Mouse (Mus musculus): ENCODE results near the gene Cd180. TPM values are rescaled to one million over a fixed set of nuclear protein-coding genes. Genes with fewer than 3 reads are reported as not detected.
A peak's percentile ranks its signal among the peaks of the same experiment; 100 is the strongest.
"Not testable (repeated sequence)": the region's sequence is repeated elsewhere in the genome, so short reads cannot be mapped to it uniquely, and the experiment has no call there.

Cd180 gene
- polyA plus RNA-seq, 1 experiment from 2014 or later = 0.49 TPM

DNA sequence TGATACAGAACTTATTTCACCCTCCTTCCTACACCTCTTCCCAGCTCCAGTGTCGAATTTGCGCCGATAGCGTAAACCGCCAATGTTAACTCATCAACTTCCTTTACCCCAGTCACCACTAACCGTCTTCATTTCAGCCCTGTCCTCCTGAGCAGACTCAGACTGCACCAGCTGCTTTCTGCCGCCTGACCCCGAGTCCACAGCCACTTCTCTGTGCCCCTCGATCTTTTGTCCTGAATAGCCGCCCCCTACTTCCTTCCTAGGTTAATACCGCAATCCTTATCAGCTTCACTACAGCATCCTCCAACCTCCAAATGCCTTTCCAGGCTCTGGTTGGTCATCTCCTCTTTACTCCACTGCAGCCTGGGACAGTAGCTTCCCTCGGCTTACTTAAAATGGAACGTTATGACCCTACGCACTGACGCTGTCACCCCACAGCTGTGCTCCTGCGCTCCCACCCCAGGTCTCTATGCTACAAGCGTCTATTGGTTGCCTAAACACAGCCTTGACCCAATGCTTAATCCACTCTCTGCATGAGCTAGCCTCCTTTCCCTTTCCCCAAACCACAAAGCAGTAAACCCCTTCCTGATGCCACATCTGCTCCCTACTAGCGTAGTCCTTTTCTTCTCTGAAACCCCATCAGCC, 27.6 kb upstream of the Cd180 start:
- Histone ChIP-seq H3K36me3 (no peaks in the 10 kb centered on the region), H3K9ac (no peak overlapping the region), H3K27me3 (replicated peaks) (no peaks in the 10 kb centered on the region), H3K4me3 (replicated peaks) (no peak overlapping the region), H3K4me1 (replicated peaks) (0 out of 2 replicates have a peak, but pooled peaks cover 2% of the 10 kb centered on the region), H3K9me3 (no peaks in the 10 kb centered on the region), H3K4me2 (replicated peaks) (peak overlapping the region; percentile 15), H3K27ac (no peak overlapping the region)
- WGBS = 56% methylated on average over 18 of the region's 18 CpGs
- no peak for ATAC-seq

DNA sequence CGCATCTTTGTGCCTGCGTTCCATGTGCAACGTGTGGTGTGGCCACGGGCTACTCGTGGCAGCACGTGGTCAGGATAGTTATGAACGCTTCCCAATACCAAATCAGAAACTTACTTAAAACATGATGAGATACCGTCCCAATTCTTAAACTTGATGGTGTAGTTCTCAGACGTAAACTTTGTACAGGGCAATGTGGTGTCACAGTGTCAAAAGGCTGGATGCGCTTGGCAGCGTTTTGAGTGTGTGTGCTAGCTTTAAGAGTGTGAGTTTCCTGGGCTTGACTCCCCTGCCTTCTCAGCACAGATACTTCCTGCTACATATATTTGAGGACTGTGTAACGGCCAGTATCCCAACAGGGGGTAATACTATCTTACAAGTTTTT, 27.1 kb upstream of the Cd180 start:
- ATAC-seq = no peak
- 0 out of 2 replicates have a peak, but pooled peaks cover 2% of the 10 kb centered on the region for H3K4me1 ChIP-seq (replicated peaks)

DNA sequence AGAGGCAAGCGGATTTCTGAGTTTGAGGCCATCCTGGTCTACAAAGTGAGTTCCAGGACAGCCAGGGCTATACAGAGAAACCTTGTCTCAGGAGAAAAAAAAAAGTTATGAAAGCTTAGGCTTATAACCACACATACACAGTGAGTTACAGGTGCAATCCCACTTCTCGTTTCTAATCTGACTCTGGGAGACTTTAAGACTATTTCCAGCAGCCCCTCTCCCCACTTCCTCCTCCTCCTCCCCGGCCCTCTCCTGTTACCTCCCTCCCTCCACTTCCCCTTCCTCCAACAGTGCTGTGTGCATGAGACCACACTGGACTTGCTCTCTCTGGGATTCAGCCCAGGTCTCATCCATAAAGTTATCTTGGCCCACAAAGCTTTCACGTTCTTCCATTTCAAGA, 26.6 kb upstream of the Cd180 start:
- no peaks in the 10 kb centered on the region for H3K9me3 ChIP-seq
- ATAC-seq = no peak
- H3K9ac ChIP-seq = no peak overlapping the region
- no peak overlapping the region for H3K27ac ChIP-seq
- no peak overlapping the region for H3K4me2 ChIP-seq (replicated peaks)
- 0 out of 2 replicates have a peak, but pooled peaks cover 2% of the 10 kb centered on the region for H3K4me1 ChIP-seq (replicated peaks)
- H3K27me3 ChIP-seq (replicated peaks) = no peaks in the 10 kb centered on the region
- WGBS = 69% methylated on average over 4 of the region's 4 CpGs
- no peak overlapping the region for H3K4me3 ChIP-seq (replicated peaks)
- no peaks in the 10 kb centered on the region for H3K36me3 ChIP-seq

More for the DNA sequence above, 27.1 kb upstream of the Cd180 start:
- no peaks in the 10 kb centered on the region for H3K9me3 ChIP-seq
- no peak overlapping the region for H3K27ac ChIP-seq
- H3K36me3 ChIP-seq = no peaks in the 10 kb centered on the region
- no peaks in the 10 kb centered on the region for H3K27me3 ChIP-seq (replicated peaks)
- WGBS = 87% methylated on average over 12 of the region's 12 CpGs
- H3K9ac ChIP-seq = no peak overlapping the region
- no peak overlapping the region for H3K4me2 ChIP-seq (replicated peaks)
- H3K4me3 ChIP-seq (replicated peaks) = no peak overlapping the region

DNA sequence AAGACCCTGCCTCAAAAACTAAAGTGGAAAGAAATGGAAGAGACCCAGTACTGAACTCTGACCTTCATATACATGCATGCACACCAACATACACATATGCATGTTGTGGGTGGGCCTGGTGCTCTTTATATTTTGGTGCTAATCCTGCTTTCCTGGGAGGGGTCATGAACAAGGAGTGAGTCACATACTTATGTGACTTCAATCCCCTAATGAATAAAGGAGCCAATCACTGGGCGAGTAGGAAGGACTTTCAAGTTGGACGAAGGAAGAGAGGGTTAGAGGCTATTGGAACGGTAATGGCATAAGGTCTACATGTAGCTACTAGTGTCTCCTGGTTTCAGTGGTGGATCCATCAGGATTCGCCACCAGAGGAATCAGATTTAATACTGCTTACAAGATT, 26.0 kb upstream of the Cd180 start:
- ATAC-seq = no peak
- Histone ChIP-seq H3K9ac (no peak overlapping the region), H3K4me1 (replicated peaks) (0 out of 2 replicates have a peak, but pooled peaks cover 2% of the 10 kb centered on the region), H3K4me2 (replicated peaks) (no peak overlapping the region), H3K4me3 (replicated peaks) (no peak overlapping the region), H3K27ac (no peak overlapping the region), H3K9me3 (no peaks in the 10 kb centered on the region), H3K27me3 (replicated peaks) (no peaks in the 10 kb centered on the region), H3K36me3 (no peaks in the 10 kb centered on the region)
- WGBS = 85% methylated on average over 4 of the region's 4 CpGs

DNA sequence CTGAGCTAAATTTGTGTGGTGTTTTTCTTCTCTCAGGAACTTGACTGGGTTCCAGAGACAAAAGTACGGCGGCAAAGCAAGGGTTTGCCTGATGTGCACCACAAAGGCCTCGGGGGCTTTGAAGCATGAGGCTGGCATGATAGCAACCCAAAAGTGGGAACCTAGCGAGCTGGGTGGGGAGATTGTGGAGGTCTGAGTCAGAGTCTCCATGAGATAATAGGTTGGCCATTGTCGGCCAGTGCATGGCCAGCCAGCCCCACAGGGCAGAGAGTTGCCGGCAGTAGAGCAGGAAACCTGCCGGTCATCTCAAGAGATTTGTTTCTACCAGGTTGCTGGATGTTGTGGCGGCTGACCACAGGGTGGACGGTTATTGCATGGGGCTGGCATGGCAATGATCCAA, 25.5 kb upstream of the Cd180 start:
- no peak for ATAC-seq
- 92% methylated on average over 9 of the region's 9 CpGs for WGBS
- no peak overlapping the region for H3K4me3 ChIP-seq (replicated peaks)
- no peak overlapping the region for H3K4me2 ChIP-seq (replicated peaks)
- H3K9ac ChIP-seq = no peak overlapping the region
- 0 out of 2 replicates have a peak, but pooled peaks cover 2% of the 10 kb centered on the region for H3K4me1 ChIP-seq (replicated peaks)
- no peak overlapping the region for H3K27ac ChIP-seq
- H3K9me3 ChIP-seq = no peaks in the 10 kb centered on the region
- H3K36me3 ChIP-seq = no peaks in the 10 kb centered on the region
- no peaks in the 10 kb centered on the region for H3K27me3 ChIP-seq (replicated peaks)

DNA sequence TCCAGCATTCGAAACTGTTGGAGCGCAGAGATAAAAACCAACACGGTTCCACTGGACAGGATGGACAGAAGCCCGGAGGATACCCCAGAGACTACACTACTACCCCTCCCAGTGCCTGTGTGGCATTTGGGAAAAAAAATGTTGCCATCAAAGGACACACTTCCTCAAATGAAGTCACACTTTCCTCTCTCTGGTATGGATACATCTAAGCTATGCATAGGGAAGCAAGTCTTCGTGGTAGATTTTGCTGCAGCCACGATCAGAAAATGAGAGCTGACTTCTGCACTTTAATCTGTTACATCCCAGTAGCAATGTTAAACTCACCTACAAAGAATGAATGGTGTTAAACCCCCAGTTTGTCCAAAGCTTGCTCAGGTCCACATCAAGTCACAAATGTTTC, 24.4 kb upstream of the Cd180 start:
- Histone ChIP-seq H3K4me3 (replicated peaks) (no peak overlapping the region), H3K4me1 (replicated peaks) (0 out of 2 replicates have a peak, but pooled peaks cover 2% of the 10 kb centered on the region), H3K36me3 (no peaks in the 10 kb centered on the region), H3K9me3 (no peaks in the 10 kb centered on the region), H3K9ac (no peak overlapping the region), H3K27me3 (replicated peaks) (no peaks in the 10 kb centered on the region), H3K4me2 (replicated peaks) (no peak overlapping the region), H3K27ac (no peak overlapping the region)
- WGBS = 85% methylated on average over 6 of the region's 6 CpGs
- ATAC-seq = no peak

DNA sequence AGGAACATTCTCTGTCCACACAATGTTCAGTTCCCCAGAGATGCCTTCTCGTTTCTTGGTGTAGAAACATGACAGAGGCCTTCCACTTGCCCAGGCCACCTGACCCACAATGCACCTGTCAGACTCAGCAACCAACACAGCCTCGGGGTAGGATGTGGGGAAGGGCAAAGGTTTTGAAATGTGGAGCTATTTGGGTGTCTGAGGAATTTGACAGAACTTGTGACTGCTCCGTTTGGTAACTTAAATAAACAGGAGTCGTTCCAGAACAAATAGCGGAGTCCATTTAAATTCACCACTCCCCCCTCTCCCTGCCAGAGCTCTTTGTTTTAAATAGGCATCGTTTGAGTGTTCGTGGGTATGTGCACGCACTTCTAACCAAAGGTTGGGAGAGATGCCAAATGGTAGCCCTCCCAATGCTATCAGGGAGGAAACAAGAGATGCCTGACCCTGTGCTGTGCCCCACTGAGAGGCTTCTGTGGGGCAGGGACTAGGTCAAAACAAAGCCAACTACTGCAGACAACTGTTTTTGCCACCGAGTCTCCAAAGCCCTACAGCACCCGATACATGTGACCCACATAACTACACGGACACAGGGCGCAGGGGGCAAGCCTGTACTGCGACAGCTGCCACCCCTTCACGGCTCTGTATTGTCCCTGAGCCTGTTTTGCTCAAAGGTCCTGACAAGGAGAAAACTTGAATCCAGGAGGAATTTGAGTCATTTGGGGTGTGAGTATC, 23.7 kb upstream of the Cd180 start:
- no peak for ATAC-seq
- Histone ChIP-seq H3K4me2 (replicated peaks) (no peak overlapping the region), H3K9ac (no peak overlapping the region), H3K4me3 (replicated peaks) (no peak overlapping the region), H3K27ac (no peak overlapping the region), H3K9me3 (no peaks in the 10 kb centered on the region), H3K27me3 (replicated peaks) (no peaks in the 10 kb centered on the region), H3K36me3 (no peaks in the 10 kb centered on the region), H3K4me1 (replicated peaks) (0 out of 2 replicates have a peak, but pooled peaks cover 2% of the 10 kb centered on the region)
- WGBS = 49% methylated on average over 14 of the region's 14 CpGs

DNA sequence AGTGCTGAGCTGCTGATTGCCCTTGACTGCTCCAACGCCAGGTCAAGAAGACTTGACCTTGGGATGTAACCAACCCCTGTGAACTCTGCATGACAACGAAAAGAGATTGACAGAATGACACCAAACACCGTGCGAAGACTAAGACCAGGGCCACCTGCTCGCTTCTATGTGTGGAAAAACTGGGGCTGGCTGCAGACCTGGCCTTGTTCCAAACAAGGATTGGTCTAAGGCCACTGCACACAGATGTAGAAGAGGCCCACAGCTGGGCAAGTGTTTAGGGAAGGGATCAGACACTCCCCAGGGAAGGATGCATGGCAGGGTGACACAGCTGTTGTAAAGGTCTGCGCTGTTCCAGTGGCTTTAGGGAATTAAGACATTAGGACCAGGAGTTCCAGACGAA, 22.9 kb upstream of the Cd180 start:
- Histone ChIP-seq H3K36me3 (no peaks in the 10 kb centered on the region), H3K4me3 (replicated peaks) (no peak overlapping the region), H3K9ac (no peak overlapping the region), H3K27me3 (replicated peaks) (no peaks in the 10 kb centered on the region), H3K9me3 (no peaks in the 10 kb centered on the region), H3K27ac (no peak overlapping the region), H3K4me1 (replicated peaks) (0 out of 2 replicates have a peak, but pooled peaks cover 2% of the 10 kb centered on the region), H3K4me2 (replicated peaks) (no peak overlapping the region)
- ATAC-seq = no peak
- 77% methylated on average over 7 of the region's 7 CpGs for WGBS

DNA sequence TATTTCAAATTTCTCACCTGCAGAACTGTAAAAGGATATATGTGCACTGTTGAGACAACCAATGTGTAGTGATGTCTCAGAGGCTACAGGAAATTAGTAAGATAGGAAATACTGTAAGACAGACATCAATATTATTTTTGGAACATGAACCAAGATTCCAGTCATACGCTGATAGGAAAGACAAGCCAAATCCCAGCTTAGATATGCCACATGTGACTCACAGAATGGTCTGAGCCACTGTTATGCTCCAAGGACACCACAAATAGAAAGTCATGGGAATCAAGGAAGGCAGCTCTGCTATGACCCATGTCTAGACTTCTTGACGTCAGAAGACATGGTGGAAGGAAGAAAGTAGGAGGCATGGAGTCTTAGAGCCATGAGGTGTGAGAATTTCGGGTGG, 19.3 kb upstream of the Cd180 start:
- WGBS = 84% methylated on average over 3 of the region's 3 CpGs
- H3K4me1 ChIP-seq (replicated peaks) = 0 out of 2 replicates have a peak, but pooled peaks cover 2% of the 10 kb centered on the region
- ATAC-seq = no peak
- no peaks in the 10 kb centered on the region for H3K27me3 ChIP-seq (replicated peaks)
- H3K36me3 ChIP-seq = no peaks in the 10 kb centered on the region
- no peak overlapping the region for H3K27ac ChIP-seq
- H3K4me3 ChIP-seq (replicated peaks) = no peak overlapping the region
- H3K9me3 ChIP-seq = no peaks in the 10 kb centered on the region
- no peak overlapping the region for H3K9ac ChIP-seq
- H3K4me2 ChIP-seq (replicated peaks) = no peak overlapping the region

DNA sequence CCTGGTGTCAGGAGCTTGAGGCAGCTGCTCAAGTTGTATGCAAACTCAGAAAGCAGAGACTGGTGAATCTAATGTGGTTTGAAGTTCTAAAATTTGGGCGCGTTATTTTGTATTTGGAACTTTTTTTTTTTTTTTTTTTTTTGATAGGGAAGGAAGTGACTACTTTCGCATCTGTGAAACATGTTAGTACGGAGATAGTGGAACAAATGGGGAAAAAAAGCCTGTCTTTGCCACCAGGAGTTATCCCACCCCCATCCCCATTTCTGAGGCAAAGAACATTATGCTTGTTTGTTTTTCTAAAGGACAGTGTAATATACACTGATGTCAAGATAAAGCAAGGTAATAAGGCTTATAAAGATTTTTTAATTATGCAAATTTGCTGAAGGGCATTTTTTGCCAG, 15.8 kb upstream of the Cd180 start:
- H3K36me3 ChIP-seq; ATAC-seq; H3K27me3 ChIP-seq (replicated peaks); H3K4me1 ChIP-seq (replicated peaks); H3K9me3 ChIP-seq; H3K4me2 ChIP-seq (replicated peaks); H3K9ac ChIP-seq; H3K4me3 ChIP-seq (replicated peaks); H3K27ac ChIP-seq: not testable (repeated sequence)
- 78% methylated on average over 4 of the region's 4 CpGs for WGBS

DNA sequence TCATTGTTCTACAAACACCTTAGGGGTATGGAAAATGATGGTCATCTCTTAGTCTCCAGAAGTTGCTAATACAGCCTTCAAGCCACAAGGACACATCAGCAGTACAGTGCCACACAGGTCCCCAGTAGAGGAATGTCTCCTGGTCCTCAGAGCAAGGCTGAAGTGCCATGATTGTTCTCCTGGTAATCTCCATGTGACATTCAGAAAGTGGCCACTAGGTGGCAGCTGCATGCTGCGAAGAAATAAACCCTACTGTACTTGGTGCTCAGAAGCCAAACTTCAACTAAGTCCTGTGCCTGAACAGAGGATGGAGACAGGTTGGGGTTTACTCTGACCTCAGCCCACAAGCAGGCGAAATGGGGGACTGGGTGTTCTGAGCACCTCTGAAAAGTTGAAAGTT, 14.9 kb upstream of the Cd180 start:
- Histone ChIP-seq H3K4me2 (replicated peaks) (no peak overlapping the region), H3K4me1 (replicated peaks) (no peaks in the 10 kb centered on the region), H3K9ac (no peak overlapping the region), H3K27ac (no peak overlapping the region), H3K27me3 (replicated peaks) (no peaks in the 10 kb centered on the region), H3K9me3 (no peaks in the 10 kb centered on the region), H3K4me3 (replicated peaks) (no peak overlapping the region), H3K36me3 (no peaks in the 10 kb centered on the region)
- WGBS = 9% methylated on average over 2 of the region's 2 CpGs
- no peak for ATAC-seq

DNA sequence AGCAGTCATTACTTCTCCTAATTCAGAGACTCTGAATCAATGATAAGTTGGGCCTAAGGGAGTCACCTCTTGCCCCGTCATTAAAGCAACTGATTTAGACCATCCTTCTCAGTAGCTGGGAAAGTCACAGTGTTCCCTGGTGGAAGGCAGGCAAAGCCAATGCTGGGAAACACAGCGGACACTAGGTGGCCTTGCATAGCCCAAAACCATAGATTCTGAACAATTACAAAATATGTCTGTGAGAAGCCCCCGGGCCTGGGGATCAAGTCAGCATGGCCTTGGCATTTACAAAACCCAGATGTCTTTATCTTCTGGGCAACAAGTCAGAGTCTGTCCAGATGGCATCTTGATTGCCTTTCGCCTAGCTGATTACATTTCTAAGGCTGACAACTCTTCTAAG, 8.5 kb upstream of the Cd180 start:
- WGBS = 65% methylated on average over 4 of the region's 4 CpGs
- H3K4me2 ChIP-seq (replicated peaks) = no peak overlapping the region

DNA sequence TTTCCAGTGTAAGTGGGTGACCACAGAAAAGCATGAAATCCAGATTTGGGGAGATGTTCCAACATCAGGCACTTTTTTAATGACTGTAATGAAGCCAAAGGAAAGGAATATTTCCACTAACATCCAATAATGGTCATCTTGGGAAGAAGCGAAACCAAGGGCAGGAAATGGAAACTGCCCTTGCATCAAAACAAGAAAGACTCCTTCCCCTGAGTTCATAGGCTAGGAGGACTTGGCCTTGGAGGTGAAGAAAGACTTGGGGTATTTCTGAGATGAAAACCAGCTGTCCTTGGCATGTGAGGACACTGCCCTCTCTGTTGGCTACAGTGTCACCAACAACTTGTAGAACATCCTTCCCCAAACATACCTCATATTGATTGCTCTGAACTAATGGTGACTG, 5.2 kb upstream of the Cd180 start:
- 94% methylated on average over 1 of the region's 1 CpGs for WGBS
- Histone ChIP-seq H3K9me3 (no peaks in the 10 kb centered on the region), H3K27me3 (replicated peaks) (no peaks in the 10 kb centered on the region), H3K4me2 (replicated peaks) (no peak overlapping the region), H3K36me3 (no peaks in the 10 kb centered on the region), H3K4me3 (replicated peaks) (no peak overlapping the region), H3K9ac (no peak overlapping the region), H3K27ac (no peak overlapping the region), H3K4me1 (replicated peaks) (no peaks in the 10 kb centered on the region)
- no peak for ATAC-seq

More for the DNA sequence above, 8.5 kb upstream of the Cd180 start:
- Histone ChIP-seq H3K27me3 (replicated peaks) (no peaks in the 10 kb centered on the region), H3K4me1 (replicated peaks) (no peaks in the 10 kb centered on the region), H3K9ac (no peak overlapping the region), H3K36me3 (no peaks in the 10 kb centered on the region), H3K27ac (no peak overlapping the region), H3K9me3 (no peaks in the 10 kb centered on the region), H3K4me3 (replicated peaks) (no peak overlapping the region)
- no peak for ATAC-seq

Measured in intestine, embryonic 15.5 days (tissue).